Mouse (Mus musculus) lung, adult 2 months (tissue): ENCODE results near the gene Dynlt1c.
"Not testable (repeated sequence)": the region's sequence is repeated elsewhere in the genome, so short reads cannot be mapped to it uniquely, and the experiment has no call there.

ENCODE experiments used
- CTCF ChIP-seq: fragments of 200-500 bp; IDR thresholded peaks from 2 replicates; pipeline ENCODE4 v1.5.1; 2011; ENCODE audit warnings: mild to moderate bottlenecking, low read length, control low read depth; ENCODE audit not compliant: insufficient read depth
- POLR2A ChIP-seq: fragments of 200-500 bp; IDR thresholded peaks from 2 replicates; pipeline ENCODE4 v1.6.1; 2011; ENCODE audit warnings: low read depth, mild to moderate bottlenecking, control low read depth, low read length, borderline replicate concordance; ENCODE audit errors: extremely low read depth

- TF ChIP-seq POLR2A, CTCF: not testable (repeated sequence)
Observed at GRCm38 (mm10) chr17:6605347-6605746, 3.9 kb downstream of the Dynlt1c start.
